Mouse (Mus musculus): ENCODE measurements around the gene Scamp4. TPM values are rescaled to one million over a fixed set of nuclear protein-coding genes. Genes with fewer than 3 reads are reported as not detected.
"Not testable (repeated sequence)": the region's sequence is repeated elsewhere in the genome, so short reads cannot be mapped to it uniquely, and the experiment has no call there.

Scamp4 gene
- total and polyA plus RNA-seq, 3 experiments, result 18.5 to 89.9 (median 33.2) TPM

DNA sequence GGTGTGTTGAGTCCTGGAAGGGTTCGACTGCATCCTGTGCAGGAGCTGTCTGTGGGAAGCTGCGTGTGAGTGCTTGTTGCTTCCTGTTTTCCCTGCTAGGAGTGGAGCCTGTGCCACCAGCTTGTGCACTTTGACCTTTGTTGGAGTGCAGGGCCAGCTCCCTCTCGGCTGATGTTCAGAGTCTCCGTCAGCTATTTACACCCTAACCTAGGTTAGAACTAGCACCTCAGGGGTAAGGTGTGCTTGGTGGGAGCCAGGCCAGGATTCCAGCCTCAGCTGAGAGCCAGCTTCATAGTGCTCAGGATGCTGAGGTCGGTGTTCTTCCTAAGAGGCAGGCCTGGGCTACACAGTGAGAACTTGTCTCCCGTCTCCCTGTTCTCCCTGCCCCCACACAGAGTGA, 32.7 kb downstream of the Scamp4 start:
- Histone ChIP-seq H3K4me2 (ENCODE audit: insufficient read depth, low read depth, poor library complexity, severe bottlenecking) (no peak overlapping the region), H3K27ac (ENCODE audit: insufficient read depth, low read depth) (no peak overlapping the region), H3K79me2 (replicated peaks; ENCODE audit: control insufficient read depth, extremely low read depth, insufficient read depth, poor library complexity, severe bottlenecking) (peaks cover 7% of the 10 kb centered on the region; the same call in 1 of the 2 replicates), H3K36me3 (replicated peaks in 1 of 2; ENCODE audit: control insufficient read depth in 1 of 2, insufficient read depth in 1 of 2, low read length in 1 of 2) (peaks cover 74 to 95% of the 10 kb centered on the region in 2 experiments), H3K4me1 (ENCODE audit: control insufficient read depth in 1 of 2, insufficient read depth in 2 of 2) (peaks cover 2 to 12% of the 10 kb centered on the region in 2 experiments; a peak in 2 of 4 replicates), H3K9me3 (replicated peaks; ENCODE audit: low read length) (no peaks in the 10 kb centered on the region), H3K9ac (ENCODE audit: insufficient read depth, low read depth) (no peak overlapping the region), H3K4me3 (replicated peaks in 1 of 3; ENCODE audit: low read depth in 2 of 3, low read length in 2 of 3, poor library complexity in 1 of 3) (no peak overlapping the region), H3K27me3 (replicated peaks) (no peaks in the 10 kb centered on the region)
- in situ Hi-C loops (cut with MboI; ENCODE audit: low pct_ligation_motif_present, low pct_unique_long_range_greater_than_20kb, low sequenced_read_pairs), result no loop called here
- TF ChIP-seq ELF1 (IDR thresholded peaks at IDR 0.05; ENCODE audit: low read depth, low read length), result no peak
- no peak for TF ChIP-seq EP300 (IDR thresholded peaks at IDR 0.05; ENCODE audit: low read length)
- TF ChIP-seq JUND (conservative IDR thresholded peaks at IDR 0.05; ENCODE audit: low read depth, low read length), result no peak
- no peak for TF ChIP-seq JUN (IDR thresholded peaks at IDR 0.05; ENCODE audit: insufficient read depth, low read depth, low read length)
- no peak for TF ChIP-seq ZMIZ1 (IDR thresholded peaks at IDR 0.05; ENCODE audit: low read depth, low read length)
- no peak for TF ChIP-seq SMC3 (IDR thresholded peaks at IDR 0.05; ENCODE audit: low read depth, low read length)
- TF ChIP-seq MXI1 (IDR thresholded peaks at IDR 0.05; ENCODE audit: low read depth, low read length), result no peak
- TF ChIP-seq IRF4 (IDR thresholded peaks at IDR 0.05; ENCODE audit: low read depth, low read length), result no peak
- TF ChIP-seq E2F4 (IDR thresholded peaks at IDR 0.05; ENCODE audit: insufficient replicate concordance, low read depth, low read length), result no peak
- TF ChIP-seq PAX5 (IDR thresholded peaks at IDR 0.05; ENCODE audit: low read length), result no peak
- dilution Hi-C loops (cut with MboI; ENCODE audit: extremely low pct_ligation_motif_present, extremely low pct_unique_long_range_greater_than_20kb, low sequenced_read_pairs), result no loop called here
- no peak for DNase-seq (ENCODE audit: extremely low read depth)

- in situ Hi-C loops (cut with MboI; ENCODE audit: low pct_ligation_motif_present, low pct_unique_long_range_greater_than_20kb, low sequenced_read_pairs), result no loop called here
- DNase-seq (ENCODE audit: extremely low read depth), result no peak
- Histone ChIP-seq H3K27ac (ENCODE audit: insufficient read depth, low read depth) (no peak overlapping the region), H3K9ac (ENCODE audit: insufficient read depth, low read depth) (no peak overlapping the region), H3K4me2 (ENCODE audit: insufficient read depth, low read depth, poor library complexity, severe bottlenecking) (no peak overlapping the region), H3K27me3 (replicated peaks) (no peaks in the 10 kb centered on the region), H3K9me3 (replicated peaks; ENCODE audit: low read length) (no peaks in the 10 kb centered on the region), H3K4me3 (replicated peaks in 1 of 3; ENCODE audit: low read depth in 2 of 3, low read length in 2 of 3, poor library complexity in 1 of 3) (no peak overlapping the region), H3K36me3 (replicated peaks in 1 of 2; ENCODE audit: control insufficient read depth in 1 of 2, insufficient read depth in 1 of 2, low read length in 1 of 2) (peaks cover 29 to 68% of the 10 kb centered on the region in 2 experiments), H3K79me2 (replicated peaks; ENCODE audit: control insufficient read depth, extremely low read depth, insufficient read depth, poor library complexity, severe bottlenecking) (no peaks in the 10 kb centered on the region), H3K4me1 (ENCODE audit: control insufficient read depth in 1 of 2, insufficient read depth in 2 of 2) (peaks cover 5 to 7% of the 10 kb centered on the region in 2 experiments; a peak in 2 of 4 replicates)
- TF ChIP-seq ELF1 (IDR thresholded peaks at IDR 0.05; ENCODE audit: low read depth, low read length), result no peak
- dilution Hi-C loops (cut with MboI; ENCODE audit: extremely low pct_ligation_motif_present, extremely low pct_unique_long_range_greater_than_20kb, low sequenced_read_pairs), result no loop called here
These were observed 44.3 kb downstream of the Scamp4 start for GRCm38 (mm10) chr10:80646936-80647335.

- H3K9me3 ChIP-seq (replicated peaks; ENCODE audit: low read length); H3K79me2 ChIP-seq (replicated peaks; ENCODE audit: control insufficient read depth, extremely low read depth, insufficient read depth, poor library complexity, severe bottlenecking); H3K27ac ChIP-seq (ENCODE audit: insufficient read depth, low read depth); H3K9ac ChIP-seq (ENCODE audit: insufficient read depth, low read depth); DNase-seq (ENCODE audit: extremely low read depth); H3K27me3 ChIP-seq (replicated peaks); in situ Hi-C loops (cut with MboI; ENCODE audit: low pct_ligation_motif_present, low pct_unique_long_range_greater_than_20kb, low sequenced_read_pairs); H3K4me2 ChIP-seq (ENCODE audit: insufficient read depth, low read depth, poor library complexity, severe bottlenecking); H3K4me3 ChIP-seq (replicated peaks in 1 of 3; ENCODE audit: low read depth in 2 of 3, low read length in 2 of 3, poor library complexity in 1 of 3); dilution Hi-C loops (cut with MboI; ENCODE audit: extremely low pct_ligation_motif_present, extremely low pct_unique_long_range_greater_than_20kb, low sequenced_read_pairs): not testable (repeated sequence)
- peaks cover 8 to 16% of the 10 kb centered on the region in 2 experiments; a peak in 3 of 4 replicates for H3K4me1 ChIP-seq (ENCODE audit: control insufficient read depth in 1 of 2, insufficient read depth in 2 of 2)
- H3K36me3 ChIP-seq (replicated peaks in 1 of 2; ENCODE audit: control insufficient read depth in 1 of 2, insufficient read depth in 1 of 2, low read length in 1 of 2), result peaks cover 4 to 49% of the 10 kb centered on the region in 2 experiments
- peak; percentile 34; the same call in 1 of the 2 replicates for TF ChIP-seq ZNF384 (IDR thresholded peaks at IDR 0.05; ENCODE audit: low read depth, low read length)
These were observed 47.2 kb downstream of the Scamp4 start for GRCm38 (mm10) chr10:80649910-80650309.
